Mouse (Mus musculus): ENCODE results near the gene Kank1.

Gene Kank1

DNA sequence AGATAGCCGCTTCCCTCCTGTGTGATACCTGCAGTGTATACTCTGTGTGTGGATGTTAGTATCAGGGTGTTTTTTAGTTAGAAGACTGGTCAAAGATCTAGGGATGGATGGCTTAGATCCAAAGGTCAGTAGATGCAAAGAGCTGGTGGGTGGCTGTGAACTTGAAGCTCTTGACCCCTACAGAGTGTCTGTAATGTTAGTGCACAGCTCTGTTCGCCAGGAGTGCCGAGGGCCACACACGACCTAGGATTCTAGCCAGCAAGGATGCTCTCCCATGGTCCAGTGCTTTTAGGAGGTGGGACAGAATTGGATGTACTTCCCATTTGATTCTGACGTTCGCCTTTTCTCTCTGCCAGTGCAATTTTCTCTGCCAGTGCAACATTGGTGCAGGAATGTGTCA is 201.5 kb downstream of the Kank1 start:
- DNase-seq (ENCODE audit: low spot score in 2 of 2), result no peak

DNA sequence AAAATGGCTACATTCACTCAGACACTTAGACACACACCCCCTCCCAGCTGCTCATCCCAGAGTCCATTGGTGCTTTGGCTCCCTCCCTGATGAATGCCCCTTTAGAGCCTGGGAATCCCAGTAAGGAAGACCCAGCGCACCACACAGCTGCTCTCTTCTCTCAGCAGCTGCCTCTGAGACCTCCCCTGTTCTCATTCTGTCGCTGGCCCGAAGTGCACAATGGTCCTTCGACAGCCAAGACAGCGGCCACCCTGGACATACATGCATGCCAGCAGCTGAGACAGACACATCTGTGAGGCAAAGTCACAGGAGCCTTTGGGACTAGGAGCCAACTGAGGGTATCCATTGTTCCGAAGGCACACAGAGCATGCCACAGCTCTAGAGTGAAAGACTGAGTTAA is 203.0 kb downstream of the Kank1 start:
- no peak for DNase-seq (ENCODE audit: low spot score in 2 of 2)

DNA sequence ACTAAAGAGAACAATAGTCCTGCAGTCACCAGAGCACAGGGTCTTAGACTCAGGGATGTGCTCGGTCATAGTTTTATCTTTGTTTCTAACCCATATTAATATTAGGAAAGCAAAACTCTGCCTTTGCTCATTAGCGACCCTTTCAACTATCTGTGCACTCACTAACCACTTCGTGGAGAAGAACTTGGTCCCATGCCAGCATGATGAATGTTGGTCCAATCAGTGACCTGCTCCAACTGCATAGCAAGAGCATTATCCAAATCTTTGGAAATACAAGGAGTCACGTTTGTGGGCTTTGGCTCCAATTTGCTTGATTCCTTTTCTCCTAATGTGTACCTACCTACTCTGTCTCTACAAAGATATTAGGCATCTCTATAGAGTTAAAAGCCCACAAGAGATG is 204.0 kb downstream of the Kank1 start:
- DNase-seq (ENCODE audit: low spot score in 2 of 2), result no peak

DNA sequence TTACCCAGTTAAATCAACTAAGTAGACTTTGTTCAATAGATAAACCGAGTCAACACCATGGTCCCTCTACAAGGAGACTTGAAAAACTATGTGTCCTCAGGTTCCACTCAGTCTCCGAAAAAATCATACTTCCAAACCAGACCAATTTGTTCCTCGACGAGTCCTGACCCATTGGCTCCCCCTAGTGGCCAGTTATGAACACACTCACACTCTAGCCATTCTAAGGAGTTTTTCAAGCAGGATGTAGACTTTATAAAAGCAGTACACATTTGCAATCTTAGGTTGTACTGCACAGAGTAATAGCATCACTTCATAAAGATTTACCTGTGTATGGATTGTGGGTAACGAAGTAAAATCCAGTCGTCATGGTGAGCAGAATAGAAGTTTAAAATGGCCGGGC is 208.3 kb downstream of the Kank1 start:
- DNase-seq (ENCODE audit: low spot score in 2 of 2), result peak; percentile 17 to 72

DNA sequence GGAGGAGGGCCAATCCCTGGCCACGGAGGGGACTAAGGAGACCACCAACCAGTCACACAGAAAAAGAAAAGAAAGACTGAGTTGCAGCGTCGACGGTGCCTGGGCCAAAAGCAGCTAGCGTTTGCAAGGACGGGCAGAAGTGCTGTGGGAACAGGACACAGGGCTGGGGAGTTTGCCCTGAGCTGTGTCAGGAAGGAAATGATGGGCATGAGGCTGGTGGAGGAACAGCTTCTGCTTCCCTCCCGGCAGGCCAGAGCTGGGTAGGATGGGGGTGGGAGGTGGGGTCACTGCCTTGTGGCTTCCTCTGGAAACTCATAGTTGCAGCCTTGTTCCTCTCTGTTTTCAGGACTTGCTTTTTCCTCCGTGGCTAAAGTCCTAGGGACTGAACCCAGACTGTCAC is 209.1 kb downstream of the Kank1 start:
- no peak for DNase-seq (ENCODE audit: low spot score in 2 of 2)

DNA sequence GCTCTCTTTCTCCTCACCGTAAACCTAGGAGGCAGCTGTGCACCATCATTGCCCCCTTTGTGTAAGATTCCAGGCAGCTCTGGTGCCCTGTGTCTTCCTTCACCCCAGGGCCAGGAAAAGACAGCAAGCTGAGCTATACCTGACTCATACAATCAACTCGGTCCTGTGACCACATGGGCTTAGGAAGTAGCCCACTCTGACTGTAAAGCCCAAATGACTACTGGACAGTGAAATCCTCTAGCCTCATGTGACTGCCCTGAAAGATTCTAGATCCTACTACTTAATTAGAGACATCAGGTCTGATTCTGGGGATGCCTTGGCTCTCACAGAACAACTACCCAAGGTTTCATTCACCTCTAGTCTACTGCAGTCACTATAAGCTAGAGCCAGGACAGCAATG is 209.9 kb downstream of the Kank1 start:
- DNase-seq (ENCODE audit: low spot score in 2 of 2), result no peak

DNA sequence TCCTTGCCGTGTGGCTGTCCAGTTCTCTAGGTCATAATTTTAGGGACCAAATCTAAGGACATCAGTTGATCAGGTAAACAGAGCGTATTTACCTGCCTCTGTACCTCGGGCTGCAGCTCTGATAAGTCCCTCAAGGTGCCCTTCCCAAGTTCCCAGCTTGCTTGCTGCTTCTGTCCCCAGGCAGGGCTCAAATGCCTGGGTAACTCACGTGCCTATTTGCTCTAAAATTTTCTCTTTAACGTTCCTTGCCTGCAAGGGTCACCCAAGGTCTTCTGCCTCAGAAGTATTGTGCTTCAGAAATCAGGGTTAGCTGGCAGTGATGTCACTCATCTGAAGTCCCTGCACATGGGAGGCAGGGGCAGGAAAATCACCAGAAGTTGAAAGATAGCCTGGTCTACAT is 210.6 kb downstream of the Kank1 start:
- DNase-seq (ENCODE audit: low spot score in 2 of 2), result no peak

DNA sequence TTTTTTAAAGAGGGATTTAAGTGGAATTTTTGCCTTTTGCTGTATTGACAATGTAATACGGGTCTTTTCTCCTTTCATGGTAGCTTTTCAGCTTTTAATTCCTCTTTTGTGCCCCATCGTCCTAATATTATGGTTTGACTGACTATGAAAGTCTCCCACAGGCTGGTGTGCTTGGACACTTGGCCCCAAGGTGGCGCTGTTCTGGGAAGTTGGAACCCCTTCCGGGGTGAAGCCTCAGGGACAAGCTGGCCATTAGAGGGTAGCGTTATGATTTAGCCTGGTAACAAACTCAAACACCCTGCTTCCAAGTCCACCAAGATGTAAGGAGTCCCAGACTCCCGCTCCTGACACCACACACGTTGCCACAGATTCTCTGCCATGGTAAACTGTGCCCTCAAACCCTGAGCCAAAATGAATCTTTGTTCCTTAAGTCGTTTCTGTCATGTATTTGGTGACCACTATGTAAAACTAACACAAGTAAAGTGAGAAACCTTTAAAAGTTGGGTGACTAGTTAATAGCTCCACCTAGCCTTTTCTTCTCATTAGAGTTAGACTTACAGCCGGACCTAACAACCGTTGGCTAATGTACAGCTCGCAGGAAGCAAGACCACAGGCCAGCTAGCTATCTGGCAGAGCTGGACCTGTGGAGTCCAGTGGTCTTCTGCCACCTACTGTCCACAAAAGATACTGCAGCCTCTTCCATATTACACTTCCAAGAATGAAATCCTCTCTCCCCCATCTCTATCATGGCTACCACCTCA is 214.3 kb downstream of the Kank1 start:
- peak in 1 of 2 experiments; percentile 10 for DNase-seq (ENCODE audit: low spot score in 2 of 2)

DNA sequence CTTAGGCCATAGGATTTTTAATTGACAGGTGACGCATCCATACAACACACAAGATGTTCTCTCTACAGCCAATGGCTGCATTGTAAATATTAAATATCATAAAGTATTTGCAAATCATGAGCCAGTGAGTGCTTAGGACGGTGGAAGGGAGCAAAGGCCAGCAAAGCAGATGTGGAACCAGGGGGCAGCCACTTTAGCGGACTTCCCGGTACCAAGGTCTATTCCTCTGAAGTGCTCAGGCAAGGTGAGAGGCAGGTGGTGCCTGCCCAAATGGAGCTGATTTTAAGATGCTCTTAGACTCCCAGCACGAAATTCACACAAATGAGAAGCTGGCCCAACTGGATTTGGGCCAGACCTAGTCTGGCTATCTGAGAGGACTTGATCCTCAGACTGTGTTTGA is 216.4 kb downstream of the Kank1 start:
- DNase-seq (ENCODE audit: low spot score in 2 of 2), result no peak

DNA sequence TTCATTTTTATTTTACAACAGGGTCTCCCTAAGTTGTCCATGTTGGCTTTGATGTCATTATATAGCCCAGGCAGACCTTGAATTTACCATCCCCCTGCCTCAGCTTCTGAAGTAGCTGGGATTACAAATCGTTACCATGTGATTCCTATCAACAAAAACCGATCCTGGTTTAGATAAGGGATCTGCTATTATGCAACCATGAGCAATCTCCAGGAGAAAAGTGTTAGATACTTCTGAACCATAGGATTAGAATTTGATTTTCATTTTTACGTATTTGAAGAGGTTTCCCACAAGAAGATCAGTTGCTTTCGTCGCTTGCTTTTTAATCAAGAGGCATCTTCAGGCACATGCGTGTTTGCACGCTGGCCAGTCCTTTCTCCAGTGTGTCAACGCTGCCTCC is 224.0 kb downstream of the Kank1 start:
- no peak for DNase-seq (ENCODE audit: low spot score in 2 of 2)

DNA sequence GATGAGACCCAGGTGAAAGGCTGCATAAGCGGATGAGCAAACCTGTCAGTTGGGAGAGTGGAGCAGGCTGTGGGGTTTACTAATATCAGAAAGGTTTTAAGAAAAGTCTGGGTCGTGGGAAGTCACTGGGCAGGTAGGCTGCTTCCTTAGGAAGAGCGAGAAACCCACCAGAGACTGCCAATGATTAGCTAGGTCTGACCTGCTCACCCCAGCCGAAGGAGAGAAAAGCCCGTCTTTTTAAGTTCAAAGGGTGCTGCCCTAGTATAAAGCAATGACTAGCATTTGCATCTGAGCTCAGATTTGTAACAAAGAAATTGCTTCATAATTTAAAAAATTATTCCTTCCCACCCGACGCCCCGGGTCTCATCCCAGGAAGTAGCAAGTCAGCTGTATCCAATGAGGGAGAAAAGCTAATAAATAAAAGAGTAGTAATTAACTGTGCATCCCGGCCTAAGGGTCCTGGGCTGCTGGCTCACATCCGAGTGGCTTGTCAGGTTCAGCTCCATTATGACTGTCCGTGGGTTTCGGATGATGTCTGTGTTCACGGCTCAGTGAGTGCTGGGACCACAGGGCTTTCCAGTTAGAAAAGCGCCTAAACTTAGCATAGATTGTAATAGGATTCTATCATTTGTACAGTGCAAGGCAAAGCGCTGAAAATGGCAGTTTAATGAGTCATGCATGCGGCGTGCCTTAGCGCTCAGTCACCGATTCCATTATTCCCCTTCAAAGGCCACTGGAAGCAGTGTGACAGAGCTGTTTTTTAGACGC is 225.0 kb downstream of the Kank1 start:
- DNase-seq (ENCODE audit: low spot score in 2 of 2), result no peak

DNA sequence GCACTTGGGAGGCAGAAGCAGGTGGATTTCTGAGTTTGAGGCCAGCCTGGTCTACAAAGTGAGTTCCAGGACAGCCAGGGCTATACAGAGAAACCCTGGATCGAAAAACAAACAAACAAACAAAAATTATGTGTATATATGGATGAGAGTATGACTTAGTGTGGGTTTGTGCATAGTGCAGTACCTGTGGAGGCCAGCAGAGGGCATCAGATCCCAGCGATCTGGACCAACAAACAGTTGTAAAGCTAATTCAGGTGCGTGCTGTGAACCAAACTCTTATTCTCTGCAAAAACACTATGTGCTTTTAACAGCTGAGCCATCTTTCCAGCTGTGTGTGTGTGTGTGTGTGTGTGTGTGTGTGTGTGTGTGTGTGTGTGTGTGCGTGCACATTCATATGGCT is 239.0 kb downstream of the Kank1 start:
- DNase-seq (ENCODE audit: low spot score in 2 of 2), result peak in 1 of 2 experiments; percentile 18

DNA sequence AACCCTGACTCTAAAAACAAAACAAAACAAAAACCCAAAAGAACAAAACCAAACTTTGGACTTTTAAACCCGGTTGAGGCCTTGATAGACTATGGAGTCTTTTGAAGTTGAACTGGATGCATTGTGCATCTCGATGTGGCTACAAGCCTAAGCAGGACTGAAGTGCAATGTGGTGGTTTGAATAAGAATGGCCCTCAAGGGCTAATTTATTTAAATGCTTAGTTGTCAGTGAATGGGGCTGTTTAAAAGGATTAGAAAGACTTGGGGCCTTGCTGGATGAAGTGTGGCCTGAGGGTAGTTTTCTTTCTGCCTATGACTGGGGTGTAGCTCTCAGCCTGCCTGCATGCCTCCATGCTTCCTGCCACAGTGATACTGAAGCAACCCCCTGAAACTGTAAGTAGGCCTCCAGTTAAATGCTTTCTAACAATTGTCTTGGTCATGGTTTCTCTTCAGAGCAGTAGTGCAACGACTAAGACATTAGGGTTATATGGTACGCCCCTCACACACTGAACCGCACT is 242.4 kb downstream of the Kank1 start:
- no peak for DNase-seq (ENCODE audit: low spot score in 2 of 2)

DNA sequence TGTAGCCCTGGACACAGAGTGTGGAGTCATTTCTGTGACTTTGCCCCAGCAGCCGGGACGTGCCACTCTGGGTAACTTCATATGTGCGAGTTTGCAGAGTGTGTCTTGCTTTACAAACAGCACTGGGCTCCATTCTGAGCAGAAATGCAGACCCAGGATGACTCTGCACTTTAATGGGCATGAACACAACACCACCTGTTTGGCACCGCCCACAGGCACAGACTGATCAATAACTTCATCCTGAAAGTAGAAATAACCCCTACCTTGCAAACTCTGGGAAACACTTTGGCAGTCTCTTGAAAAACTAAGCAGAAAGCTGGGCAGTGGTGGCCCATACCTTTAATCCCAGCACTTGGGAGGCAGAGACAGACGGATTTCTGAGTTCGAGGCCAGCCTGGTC is 244.0 kb downstream of the Kank1 start:
- no peak for DNase-seq (ENCODE audit: low spot score in 2 of 2)
